Mouse (Mus musculus) midbrain, postnatal 0 days (tissue): Measurements from ENCODE around the gene Ccdc141. TPM values are rescaled to one million over a fixed set of nuclear protein-coding genes. Genes with fewer than 3 reads are reported as not detected.

Experiments
- ATAC-seq: fragments of 200-750 bp; cut with Nextera tagmentation; 2 replicates; pipeline ENCODE4 v1.8.0; 2017; ENCODE audit warnings: moderate number of reproducible peaks, mild to moderate bottlenecking, moderate TSS enrichment, moderate library complexity; ENCODE audit not compliant: low FRiP score
- DNase-seq: peaks from one replicate; pipeline ENCODE4 v3.0.0-alpha.2; 2015; ENCODE audit warnings: low spot score
- H3K27ac ChIP-seq: fragments of 300-500 bp; sonication (generic); 2 replicates; pipeline ENCODE4 v1.5.1; 2014; ENCODE audit warnings: low read depth, mild to moderate bottlenecking, low read length, mixed read lengths
- H3K27me3 ChIP-seq: fragments of 300-500 bp; sonication (generic); 2 replicates; pipeline ENCODE4 v1.6.1; 2014; ENCODE audit warnings: low read length, control low read depth, mixed read lengths; ENCODE audit not compliant: insufficient read depth
- H3K36me3 ChIP-seq: fragments of 300-500 bp; sonication (generic); 2 replicates; pipeline ENCODE4 v1.6.1; 2014; ENCODE audit warnings: low read length, control low read depth, mixed read lengths; ENCODE audit not compliant: insufficient read depth
- H3K4me1 ChIP-seq: fragments of 300-500 bp; sonication (generic); 2 replicates; pipeline ENCODE4 v1.6.1; 2014; ENCODE audit warnings: mild to moderate bottlenecking, control low read depth, antibody characterized with exemption, low read length, mixed read lengths; ENCODE audit not compliant: insufficient read depth
- H3K4me2 ChIP-seq: fragments of 300-500 bp; sonication (generic); 2 replicates; pipeline ENCODE4 v1.6.1; 2014; ENCODE audit warnings: low read depth, mild to moderate bottlenecking, low read length, mixed read lengths; ENCODE audit not compliant: poor library complexity, severe bottlenecking
- H3K4me3 ChIP-seq: fragments of 300-500 bp; sonication (generic); 2 replicates; pipeline ENCODE4 v1.5.1; 2014; ENCODE audit warnings: low read depth, mild to moderate bottlenecking, low read length, moderate library complexity
- H3K9ac ChIP-seq: fragments of 300-500 bp; sonication (generic); replicated peaks from 2 replicates; pipeline ENCODE4 v1.6.1; 2014; ENCODE audit warnings: mild to moderate bottlenecking, low read length, moderate library complexity, mixed read lengths; ENCODE audit not compliant: poor library complexity, severe bottlenecking
- H3K9me3 ChIP-seq: fragments of 300-500 bp; sonication (generic); 2 replicates; pipeline ENCODE4 v1.6.1; 2016; ENCODE audit warnings: low read length, control low read depth
- CTCF ChIP-seq: IDR thresholded peaks from 2 replicates; pipeline ENCODE4 v1.5.1; 2016; ENCODE audit warnings: antibody characterized with exemption, mild to moderate bottlenecking
- WGBS: fragments of 180-500 bp; shearing (Covaris S2); extraction: QIAGEN DNeasy Blood & Tissue Kit; methylation state at CpG from one replicate; pipeline ENCODE4 v1.1.7; 2014; 5-methylcytosine and 5-hydroxymethylcytosine counted together
- microRNA-seq: library from miRNA; unstranded; fragments of <30 nt; microRNA quantifications from one replicate; pipeline ENCODE4, GENCODE M21; 2016; ENCODE audit warnings: borderline number of aligned reads
- polyA plus RNA-seq: library from polyadenylated mRNA; unstranded; fragments of >200 nt; fragmentation: Nextera tagmentation; extraction: Ambion mirVana; gene quantifications from 2 replicates; pipeline ENCODE4 v1.2.1, GENCODE M21; 2015
- total RNA-seq: library from RNA; depleted of rRNA; stranded (reverse); fragments of >200 nt; gene quantifications from 2 replicates; pipeline ENCODE4 v1.2.3, GENCODE M21; 2014; rRNA removed

Ccdc141 gene
- total and polyA plus RNA-seq, 2 experiments from 2014 or later = 7.1 to 7.9 TPM

DNA sequence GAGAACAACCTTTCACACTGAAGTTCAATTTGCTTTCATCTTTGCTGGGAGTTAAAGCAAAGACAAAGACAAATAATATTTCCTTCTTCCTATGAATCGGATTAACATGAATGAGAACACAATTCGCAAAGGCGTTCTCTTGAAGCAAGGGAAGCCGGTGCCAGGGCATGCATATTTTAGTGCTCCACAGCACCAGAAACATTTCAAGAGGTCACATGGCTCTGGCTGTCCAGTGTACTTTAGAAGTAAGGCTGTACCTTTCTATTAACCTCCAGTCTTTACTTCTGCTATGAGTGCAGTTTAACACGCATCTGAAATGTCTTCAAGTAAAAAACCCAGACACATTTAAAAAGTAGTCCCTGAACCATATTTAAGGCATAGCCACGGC is 208.4 kb downstream of the Ccdc141 start:
- no peak for TF ChIP-seq CTCF
- Histone ChIP-seq H3K27ac (no peak overlapping the region), H3K4me1 (no peaks in the 10 kb centered on the region), H3K4me2 (no peak overlapping the region), H3K9me3 (no peaks in the 10 kb centered on the region), H3K27me3 (no peaks in the 10 kb centered on the region), H3K36me3 (no peaks in the 10 kb centered on the region), H3K9ac (no peak overlapping the region), H3K4me3 (no peak overlapping the region)
- 51% methylated on average over 6 of the region's 6 CpGs for WGBS
- DNase-seq (no peak), ATAC-seq (no peak)

DNA sequence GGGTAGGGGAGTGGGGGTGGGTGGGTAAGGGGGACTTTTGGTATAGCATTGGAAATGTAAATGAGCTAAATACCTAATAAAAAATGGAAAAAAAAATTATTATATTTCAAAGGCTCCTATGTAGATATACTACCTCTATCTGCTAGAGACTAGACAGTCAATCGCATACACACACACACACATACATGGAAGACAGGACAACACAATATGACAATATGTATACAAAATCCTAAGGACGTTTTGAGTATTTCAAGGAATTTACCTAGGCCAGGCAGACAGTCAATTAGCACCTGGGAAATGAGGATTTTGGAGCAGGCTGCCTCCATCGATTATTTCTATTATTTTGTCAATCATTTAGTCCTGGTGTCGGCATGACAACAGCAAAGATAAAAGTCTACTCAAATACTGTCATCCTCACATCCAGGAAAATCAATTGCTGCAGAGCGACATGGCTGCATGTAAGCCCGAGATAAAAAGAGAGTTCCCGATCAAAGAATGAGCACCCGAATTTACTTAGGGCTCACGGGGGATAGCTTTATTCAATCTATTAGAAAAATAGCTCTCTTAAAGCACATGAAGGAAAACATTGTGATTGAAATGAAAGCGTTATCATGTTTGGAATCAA is 208.9 kb downstream of the Ccdc141 start:
- Histone ChIP-seq H3K4me2 (no peak overlapping the region), H3K4me1 (no peaks in the 10 kb centered on the region), H3K9ac (no peak overlapping the region), H3K27ac (no peak overlapping the region), H3K36me3 (no peaks in the 10 kb centered on the region), H3K9me3 (no peaks in the 10 kb centered on the region), H3K4me3 (no peak overlapping the region), H3K27me3 (no peaks in the 10 kb centered on the region)
- 48% methylated on average over 10 of the region's 10 CpGs for WGBS
- no peak for TF ChIP-seq CTCF
- ATAC-seq (no peak), DNase-seq (no peak)

Small RNA genes within 50 kb of the gene (microRNA-seq; reads per million reads assigned to microRNA genes)
- not detected for gene Gm44360

Other genes starting within 250 kb of the Ccdc141 start
- 0.47 and 0.99 TPM in 2 replicates for gene Ttn, start 188.1 kb downstream of the Ccdc141 start, total RNA-seq
- gene Ttn, start 188.1 kb downstream of the Ccdc141 start, polyA plus RNA-seq = 0.41 and 0.54 TPM in 2 replicates
- gene Sestd1, start 110.0 kb upstream of the Ccdc141 start, total RNA-seq = 52.6 and 64.0 TPM in 2 replicates
- gene Sestd1, start 110.0 kb upstream of the Ccdc141 start, polyA plus RNA-seq = 21.6 and 23.7 TPM in 2 replicates